Mouse (Mus musculus) MEL (cell line): Measurements from ENCODE around the gene Stat5a. TPM values are rescaled to one million over a fixed set of nuclear protein-coding genes. Genes with fewer than 3 reads are reported as not detected.

Source experiments
- DNase-seq: peaks from one replicate; pipeline ENCODE4 v3.0.0; 2011; ENCODE audit warnings: low read depth, low spot score
- H3K27ac ChIP-seq: 2 replicates; pipeline ENCODE4 v1.5.1; 2012; ENCODE audit warnings: low read depth, mild to moderate bottlenecking, control low read depth, low read length, moderate library complexity; ENCODE audit not compliant: control insufficient read depth
- H3K27me3 ChIP-seq, 2 experiments: fragments of 150-350 bp in 1 of 2; sonication (generic) in 1 of 2; 2 replicates each; pipeline ENCODE4 v1.6.1; 2012; ENCODE audit warnings: low read length in 2 of 2, mild to moderate bottlenecking in 2 of 2, improper control_type of control experiment in 1 of 2, moderate library complexity in 1 of 2; ENCODE audit not compliant: insufficient read depth in 2 of 2, control insufficient read depth in 1 of 2
- H3K36me3 ChIP-seq, 2 experiments: 2 replicates each; pipeline ENCODE4 v1.6.1; 2012 to 2014; ENCODE audit warnings: low read length in 2 of 2, improper control_type of control experiment in 1 of 2, inconsistent platforms in 1 of 2, mild to moderate bottlenecking in 1 of 2; ENCODE audit not compliant: insufficient read depth in 2 of 2, control insufficient read depth in 1 of 2
- H3K4me1 ChIP-seq, 2 experiments: fragments of 150-350 bp in 1 of 2; sonication (generic) in 1 of 2; 2 replicates each; pipeline ENCODE4 v1.6.1; 2012; ENCODE audit warnings: low read length in 2 of 2, improper control_type of control experiment in 1 of 2, mild to moderate bottlenecking in 1 of 2; ENCODE audit not compliant: insufficient read depth in 2 of 2, control insufficient read depth in 1 of 2
- H3K4me3 ChIP-seq, 2 experiments: fragments of 150-350 bp in 1 of 2; sonication (generic) in 1 of 2; 2 replicates each; pipeline ENCODE4 v1.5.1; 2012; ENCODE audit warnings: low read depth in 2 of 2, low read length in 2 of 2, mild to moderate bottlenecking in 2 of 2, moderate library complexity in 2 of 2, control low read depth in 1 of 2, improper control_type of control experiment in 1 of 2; ENCODE audit not compliant: control insufficient read depth in 1 of 2, insufficient read depth in 1 of 2
- H3K79me2 ChIP-seq: 2 replicates; pipeline ENCODE4 v1.6.1; 2012; ENCODE audit warnings: mild to moderate bottlenecking, low read length, moderate library complexity; ENCODE audit not compliant: control insufficient read depth, poor library complexity, insufficient read depth
- H3K9ac ChIP-seq: 2 replicates; pipeline ENCODE4 v1.6.1; 2012; ENCODE audit warnings: low read depth, mild to moderate bottlenecking, control low read depth, low read length, moderate library complexity; ENCODE audit not compliant: control insufficient read depth, poor library complexity, severe bottlenecking
- H3K9me3 ChIP-seq: fragments of 150-350 bp; sonication (generic); replicated peaks from 2 replicates; pipeline ENCODE4 v1.6.1; 2012; ENCODE audit warnings: mild to moderate bottlenecking, low read length, improper control_type of control experiment, moderate library complexity; ENCODE audit not compliant: insufficient read depth
- CTCF ChIP-seq, 3 experiments: IDR thresholded peaks in 2 of 3; conservative IDR thresholded peaks in 1 of 3; 2 replicates each; pipeline ENCODE4 v1.5.1; 2011 to 2012; ENCODE audit warnings: low read length in 3 of 3, low read depth in 2 of 3, mild to moderate bottlenecking in 2 of 3, improper control_type of control experiment in 1 of 3, inconsistent platforms in 1 of 3, mixed read lengths in 1 of 3, moderate library complexity in 1 of 3; ENCODE audit not compliant: control insufficient read depth in 1 of 3, insufficient read depth in 1 of 3, poor library complexity in 1 of 3, severe bottlenecking in 1 of 3
- ELF1 ChIP-seq: IDR thresholded peaks from 2 replicates; pipeline ENCODE4 v1.6.1; 2014; ENCODE audit warnings: low read depth, mild to moderate bottlenecking, inconsistent platforms, low read length, improper control_type of control experiment, moderate library complexity
- EP300 ChIP-seq, 2 experiments: IDR thresholded peaks; 2 replicates each; pipeline ENCODE4 v1.6.1; 2011; ENCODE audit warnings: improper control_type of control experiment in 2 of 2, low read length in 2 of 2, low read depth in 1 of 2, mild to moderate bottlenecking in 1 of 2
- ETS1 ChIP-seq: IDR thresholded peaks from 2 replicates; pipeline ENCODE4 v1.6.1; 2012; ENCODE audit warnings: low read depth, mild to moderate bottlenecking, inconsistent platforms, low read length, improper control_type of control experiment, moderate library complexity
- HCFC1 ChIP-seq: IDR thresholded peaks from 2 replicates; pipeline ENCODE4 v1.6.1; 2012; ENCODE audit warnings: low read depth, mild to moderate bottlenecking, inconsistent platforms, low read length, improper control_type of control experiment, moderate library complexity
- MAX ChIP-seq: IDR thresholded peaks from 2 replicates; pipeline ENCODE4 v1.6.1; 2011; ENCODE audit warnings: low read length, improper control_type of control experiment
- MAZ ChIP-seq: IDR thresholded peaks from 2 replicates; pipeline ENCODE4 v1.6.1; 2012; ENCODE audit warnings: low read depth, mild to moderate bottlenecking, inconsistent platforms, low read length, improper control_type of control experiment
- MEF2A ChIP-seq: IDR thresholded peaks from 2 replicates; pipeline ENCODE4 v1.6.1; 2014; ENCODE audit warnings: low read depth, mild to moderate bottlenecking, inconsistent platforms, low read length, improper control_type of control experiment; ENCODE audit not compliant: poor library complexity, insufficient replicate concordance, severe bottlenecking; ENCODE audit errors: extremely low read depth
- MYB ChIP-seq: IDR thresholded peaks from 2 replicates; pipeline ENCODE4 v1.6.1; 2011; ENCODE audit warnings: mild to moderate bottlenecking, low read depth, low read length, improper control_type of control experiment
- NRF1 ChIP-seq: IDR thresholded peaks from 2 replicates; pipeline ENCODE4 v1.6.1; 2014; ENCODE audit warnings: low read depth, mild to moderate bottlenecking, inconsistent platforms, low read length, improper control_type of control experiment, moderate library complexity; ENCODE audit not compliant: poor library complexity, insufficient read depth, severe bottlenecking
- POLR2AphosphoS5 ChIP-seq: IDR thresholded peaks from 2 replicates; pipeline ENCODE4 v1.6.1; 2012; ENCODE audit warnings: low read depth, borderline replicate concordance, mild to moderate bottlenecking, inconsistent platforms, low read length, moderate library complexity, mixed read lengths
- SIN3A ChIP-seq: IDR thresholded peaks from 2 replicates; pipeline ENCODE4 v1.6.1; 2012; ENCODE audit warnings: low read length, improper control_type of control experiment, inconsistent platforms
- UBTF ChIP-seq: IDR thresholded peaks from 2 replicates; pipeline ENCODE4 v1.6.1; 2012; ENCODE audit warnings: low read depth, mild to moderate bottlenecking, inconsistent platforms, low read length, improper control_type of control experiment, moderate library complexity, borderline replicate concordance; ENCODE audit not compliant: insufficient read depth
- USF2 ChIP-seq, 2 experiments: IDR thresholded peaks; 2 replicates each; pipeline ENCODE4 v1.6.1; 2011 to 2012; ENCODE audit warnings: improper control_type of control experiment in 2 of 2, low read length in 2 of 2, borderline replicate concordance in 1 of 2, inconsistent platforms in 1 of 2, low read depth in 1 of 2, mild to moderate bottlenecking in 1 of 2; ENCODE audit not compliant: insufficient read depth in 1 of 2
- ZKSCAN1 ChIP-seq: IDR thresholded peaks from 2 replicates; pipeline ENCODE4 v1.6.1; 2012; ENCODE audit warnings: low read depth, mild to moderate bottlenecking, inconsistent platforms, low read length, improper control_type of control experiment, moderate library complexity
- polyA plus RNA-seq, 2 experiments: library from polyadenylated mRNA; stranded (reverse) in 1 of 2; unstranded in 1 of 2; fragments of >175 nt in 1 of 2; fragments of >200 nt in 1 of 2; gene quantifications; 2 replicates each; pipeline versions ENCODE4 v1.2.1 to v1.2.4; 2012; ENCODE audit warnings: low replicate concordance in 2 of 2, low read depth in 1 of 2; ENCODE audit not compliant: insufficient read length in 2 of 2, insufficient read depth in 1 of 2, missing spikeins in 1 of 2
- total RNA-seq: library from RNA; depleted of rRNA; stranded (reverse); fragments of 300-350 nt; gene quantifications from 2 replicates; pipeline ENCODE4 v1.2.3, GENCODE M21; 2012

Stat5a gene
- total and polyA plus RNA-seq, 3 experiments: 54.2 to 86.8 TPM; not detected in 1

- Histone ChIP-seq H3K79me2 (no peaks in the 10 kb centered on the region), H3K36me3 (peaks cover 5 to 65% of the 10 kb centered on the region in 2 experiments), H3K27ac (peak overlapping the region; percentile 65), H3K9ac (no peak overlapping the region), H3K4me1 (peaks cover 49 to 64% of the 10 kb centered on the region in 2 experiments), H3K9me3 (no peaks in the 10 kb centered on the region), H3K27me3 (no peaks in the 10 kb centered on the region), H3K4me3 (no peak overlapping the region)
- no peak for DNase-seq
- TF ChIP-seq ELF1 (no peak), EP300 (IDR thresholded peaks at IDR 0.05; ENCODE audit: low read depth in 1 of 2, low read length in 2 of 2) (no peak), MYB (no peak), HCFC1 (no peak), MEF2A (no peak), CTCF (IDR thresholded peaks at IDR 0.05 in 2 of 3, conservative IDR thresholded peaks at IDR 0.05 in 1 of 3; ENCODE audit: control insufficient read depth in 1 of 3, insufficient read depth in 1 of 3, low read depth in 2 of 3, low read length in 3 of 3, poor library complexity in 1 of 3, severe bottlenecking in 1 of 3) (no peak), NRF1 (no peak), POLR2AphosphoS5 (no peak), MAZ (no peak), USF2 (IDR thresholded peaks at IDR 0.05; ENCODE audit: borderline replicate concordance in 1 of 2, insufficient read depth in 1 of 2, low read depth in 1 of 2, low read length in 2 of 2) (no peak), ZKSCAN1 (no peak), ETS1 (no peak), UBTF (no peak)
Observed at GRCm38 (mm10) chr11:100887236-100887635, 28.1 kb downstream of the Stat5a start.

GRCm38 (mm10) chr11:100887764-100888163 lies 28.6 kb downstream of the Stat5a start:
- no peaks in the 10 kb centered on the region for H3K9me3 ChIP-seq
- no peak overlapping the region for H3K4me3 ChIP-seq
- H3K27ac ChIP-seq: peak overlapping the region; percentile 65
- peaks cover 54 to 69% of the 10 kb centered on the region in 2 experiments for H3K4me1 ChIP-seq
- TF ChIP-seq NRF1 (no peak), MYB (0 out of 2 replicates have a peak, but pooled peaks have one; percentile 14), MAX (0 out of 2 replicates have a peak, but pooled peaks have one; percentile 17), SIN3A (0 out of 2 replicates have a peak, but pooled peaks have one; percentile 47)
- H3K9ac ChIP-seq: no peak overlapping the region
- H3K36me3 ChIP-seq: peaks cover 5 to 71% of the 10 kb centered on the region in 2 experiments
- no peaks in the 10 kb centered on the region for H3K27me3 ChIP-seq
- peak; percentile 53 for DNase-seq
- H3K79me2 ChIP-seq: no peaks in the 10 kb centered on the region
